Mouse (Mus musculus) heart, embryonic 11.5 days (tissue): ENCODE measurements around the gene Stag1. TPM values are rescaled to one million over a fixed set of nuclear protein-coding genes. Genes with fewer than 3 reads are reported as not detected.

ENCODE experiments used
- ATAC-seq: fragments of 200-750 bp; cut with Nextera tagmentation; replicated peaks from 2 replicates; pipeline ENCODE4 v1.8.0; 2017; ENCODE audit warnings: moderate library complexity; ENCODE audit not compliant: insufficient number of reproducible peaks, low FRiP score, low TSS enrichment
- H3K27ac ChIP-seq: fragments of 300-500 bp; sonication (generic); 2 replicates; pipeline ENCODE4 v1.5.1; 2014; ENCODE audit warnings: mild to moderate bottlenecking, low read depth, low read length
- H3K27me3 ChIP-seq: fragments of 300-500 bp; sonication (generic); 2 replicates; pipeline ENCODE4 v1.6.1; 2014; ENCODE audit warnings: mild to moderate bottlenecking, low read length, mixed read lengths; ENCODE audit not compliant: control insufficient read depth, insufficient read depth
- H3K36me3 ChIP-seq: fragments of 300-500 bp; sonication (generic); 2 replicates; pipeline ENCODE4 v1.6.1; 2014; ENCODE audit warnings: mild to moderate bottlenecking, low read length, moderate library complexity, mixed read lengths; ENCODE audit not compliant: control insufficient read depth, insufficient read depth
- H3K4me1 ChIP-seq: fragments of 300-500 bp; sonication (generic); 2 replicates; pipeline ENCODE4 v1.6.1; 2014; ENCODE audit warnings: low read length; ENCODE audit not compliant: control insufficient read depth, insufficient read depth
- H3K4me2 ChIP-seq: fragments of 300-500 bp; sonication (generic); 2 replicates; pipeline ENCODE4 v1.6.1; 2014; ENCODE audit warnings: mild to moderate bottlenecking, moderate library complexity
- H3K4me3 ChIP-seq: fragments of 300-500 bp; sonication (generic); 2 replicates; pipeline ENCODE4 v1.5.1; 2014; ENCODE audit warnings: low read depth, low read length
- H3K9ac ChIP-seq: fragments of 300-500 bp; sonication (generic); 2 replicates; pipeline ENCODE4 v1.6.1; 2014; ENCODE audit warnings: mild to moderate bottlenecking, low read depth, low read length, moderate library complexity
- H3K9me3 ChIP-seq: fragments of 300-500 bp; sonication (generic); replicated peaks from 2 replicates; pipeline ENCODE4 v1.6.1; 2016; ENCODE audit warnings: low read length; ENCODE audit not compliant: control insufficient read depth
- WGBS: fragments of 180-500 bp; shearing (Covaris S2); extraction: QIAGEN DNeasy Blood & Tissue Kit; methylation state at CpG from one replicate; pipeline ENCODE4 v1.1.7; 2014; ENCODE audit not compliant: insufficient replicate concordance; 5-methylcytosine and 5-hydroxymethylcytosine counted together
- polyA plus RNA-seq: library from polyadenylated mRNA; unstranded; fragments of >200 nt; fragmentation: Nextera tagmentation; extraction: Ambion mirVana; gene quantifications from 2 replicates; pipeline ENCODE4 v1.2.1, GENCODE M21; 2014

Stag1 gene
- polyA plus RNA-seq, 1 experiment from 2014 or later = 35.6 TPM

DNA sequence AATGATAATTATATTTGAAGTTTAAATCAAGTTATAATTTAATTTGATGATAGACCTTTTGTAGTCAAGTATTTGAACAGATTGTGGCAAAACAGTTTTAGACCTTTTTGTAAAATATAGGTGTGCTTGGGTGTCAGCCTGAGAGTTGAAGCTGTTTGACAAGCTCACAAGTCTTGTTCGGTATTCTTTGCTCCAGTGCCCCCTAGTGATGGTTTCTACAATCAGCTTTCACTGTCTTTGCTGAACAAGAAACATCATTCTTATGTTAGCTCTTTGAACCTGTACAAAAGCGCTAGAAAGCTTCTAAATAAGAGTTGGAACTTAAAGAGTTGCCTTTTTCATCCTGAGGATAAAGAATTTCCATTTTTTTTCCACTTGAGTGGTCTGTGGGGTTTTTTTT, 319.5 kb downstream of the Stag1 start:
- Histone ChIP-seq H3K9ac (no peak overlapping the region), H3K4me2 (no peak overlapping the region), H3K4me3 (no peak overlapping the region), H3K9me3 (no peaks in the 10 kb centered on the region), H3K4me1 (no peaks in the 10 kb centered on the region), H3K36me3 (no peaks in the 10 kb centered on the region), H3K27me3 (no peaks in the 10 kb centered on the region), H3K27ac (no peak overlapping the region)
- WGBS = 51% methylated on average over 2 of the region's 2 CpGs
- ATAC-seq = no peak

DNA sequence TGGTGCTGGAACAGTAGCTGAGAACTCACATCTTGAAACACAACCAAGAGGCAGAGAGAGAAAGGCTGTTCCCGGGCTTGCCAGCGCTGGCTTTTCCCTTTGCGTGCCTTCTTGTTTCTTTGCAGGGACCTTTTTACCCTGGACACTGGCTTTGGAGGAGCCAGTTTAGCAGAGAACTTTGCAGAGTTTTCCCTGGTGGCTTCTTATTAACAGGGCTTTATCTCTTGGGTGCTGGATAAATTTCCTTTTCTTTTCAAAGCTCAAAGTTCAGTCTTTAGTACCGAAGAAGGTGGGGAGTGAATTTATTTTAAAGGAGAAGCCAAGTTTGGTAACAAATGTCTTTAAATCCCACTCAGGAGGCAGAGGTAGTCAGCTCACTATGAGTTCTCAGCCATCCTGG, 329.0 kb downstream of the Stag1 start:
- Histone ChIP-seq H3K27me3 (no peaks in the 10 kb centered on the region), H3K36me3 (peaks cover 16% of the 10 kb centered on the region), H3K9me3 (0 out of 2 replicates have a peak, but pooled peaks cover 3% of the 10 kb centered on the region), H3K4me3 (no peak overlapping the region), H3K4me1 (no peaks in the 10 kb centered on the region), H3K9ac (no peak overlapping the region), H3K4me2 (no peak overlapping the region), H3K27ac (no peak overlapping the region)
- ATAC-seq = no peak
- WGBS = 96% methylated on average over 4 of the region's 4 CpGs

DNA sequence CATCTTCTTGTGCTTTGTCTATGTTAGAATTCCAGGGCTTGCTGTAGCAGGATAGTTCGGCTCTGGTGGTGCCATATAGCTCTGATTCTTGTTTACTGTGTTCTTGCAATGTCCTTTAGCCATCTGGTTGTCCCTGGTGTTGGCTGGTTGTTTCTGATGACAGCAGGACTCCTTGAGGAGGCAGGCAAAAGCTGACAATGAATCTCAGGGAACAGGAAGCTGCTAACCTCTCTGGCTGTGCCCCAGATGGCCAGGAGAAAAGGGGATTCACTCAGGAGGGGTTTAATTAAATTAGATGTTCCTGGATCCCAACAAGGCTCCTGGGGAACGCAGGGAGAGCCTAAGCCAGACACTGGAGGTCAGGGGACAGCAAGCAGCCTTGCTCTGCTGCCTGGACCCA, 344.4 kb downstream of the Stag1 start:
- no peak for ATAC-seq
- Histone ChIP-seq H3K27me3 (no peaks in the 10 kb centered on the region), H3K27ac (no peak overlapping the region), H3K9me3 (no peaks in the 10 kb centered on the region), H3K9ac (no peak overlapping the region), H3K4me1 (no peaks in the 10 kb centered on the region), H3K4me2 (no peak overlapping the region), H3K4me3 (no peak overlapping the region), H3K36me3 (no peaks in the 10 kb centered on the region)
- WGBS = 51% methylated on average over 2 of the region's 2 CpGs

DNA sequence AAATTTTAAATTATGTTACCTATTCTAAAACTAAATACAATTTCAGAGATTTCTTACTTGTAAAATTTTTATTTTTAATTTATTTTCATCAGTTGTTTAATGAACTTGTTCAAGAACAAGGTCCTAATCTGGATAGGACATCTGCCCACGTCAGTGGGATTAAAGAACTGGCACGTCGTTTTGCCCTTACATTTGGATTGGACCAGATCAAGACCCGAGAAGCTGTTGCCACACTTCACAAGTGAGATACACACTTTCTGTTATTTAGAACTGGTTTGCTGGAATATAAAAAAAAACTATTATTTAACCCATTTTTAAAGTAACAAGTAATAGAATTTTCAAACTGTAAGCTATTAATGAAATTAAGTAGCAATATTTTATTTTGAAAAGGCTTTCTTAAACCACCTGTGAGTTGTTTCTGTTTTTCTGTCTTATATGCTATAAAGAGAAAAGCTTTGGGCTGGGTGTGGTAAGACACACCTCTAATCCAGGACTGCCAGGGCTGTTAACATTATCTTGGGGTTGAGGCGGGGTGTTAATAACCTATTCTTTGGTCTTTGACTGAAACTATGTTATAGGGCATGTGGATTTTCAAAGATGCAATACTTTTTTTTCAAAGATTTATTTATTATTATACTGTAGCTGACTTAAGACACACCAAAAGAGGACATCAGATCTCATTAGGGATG, 347.2 kb downstream of the Stag1 start:
- H3K4me1 ChIP-seq = no peaks in the 10 kb centered on the region
- 91% methylated on average over 5 of the region's 5 CpGs for WGBS

DNA sequence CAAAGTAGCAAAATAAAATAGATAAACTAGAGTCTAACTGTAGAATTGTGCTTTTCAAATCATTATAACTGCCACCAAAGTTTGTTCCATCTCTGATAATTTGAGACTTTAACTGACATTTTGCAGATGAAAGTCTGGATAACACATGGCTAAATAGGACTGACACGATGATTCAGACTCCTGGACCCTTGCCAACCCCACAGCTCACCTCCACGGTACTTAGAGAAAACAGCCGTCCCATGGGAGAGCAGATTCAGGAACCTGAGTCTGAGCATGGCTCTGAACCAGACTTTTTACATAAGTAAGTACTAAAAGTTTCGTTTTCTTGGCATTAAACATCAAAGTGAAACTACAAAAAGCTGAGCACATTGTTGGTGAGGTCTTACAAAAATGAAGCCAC, 353.9 kb downstream of the Stag1 start:
- Histone ChIP-seq H3K4me3 (no peak overlapping the region), H3K27ac (no peak overlapping the region), H3K4me1 (no peaks in the 10 kb centered on the region), H3K9ac (no peak overlapping the region), H3K36me3 (no peaks in the 10 kb centered on the region; the same call in 1 of the 2 replicates), H3K4me2 (no peak overlapping the region), H3K27me3 (no peaks in the 10 kb centered on the region), H3K9me3 (no peaks in the 10 kb centered on the region)
- ATAC-seq = no peak
- 47% methylated on average over 4 of the region's 4 CpGs for WGBS

More for the DNA sequence above, 347.2 kb downstream of the Stag1 start:
- Histone ChIP-seq H3K9ac (no peak overlapping the region), H3K4me3 (no peak overlapping the region), H3K27ac (no peak overlapping the region), H3K9me3 (no peaks in the 10 kb centered on the region), H3K4me2 (no peak overlapping the region), H3K27me3 (no peaks in the 10 kb centered on the region), H3K36me3 (no peaks in the 10 kb centered on the region)
- no peak for ATAC-seq

DNA sequence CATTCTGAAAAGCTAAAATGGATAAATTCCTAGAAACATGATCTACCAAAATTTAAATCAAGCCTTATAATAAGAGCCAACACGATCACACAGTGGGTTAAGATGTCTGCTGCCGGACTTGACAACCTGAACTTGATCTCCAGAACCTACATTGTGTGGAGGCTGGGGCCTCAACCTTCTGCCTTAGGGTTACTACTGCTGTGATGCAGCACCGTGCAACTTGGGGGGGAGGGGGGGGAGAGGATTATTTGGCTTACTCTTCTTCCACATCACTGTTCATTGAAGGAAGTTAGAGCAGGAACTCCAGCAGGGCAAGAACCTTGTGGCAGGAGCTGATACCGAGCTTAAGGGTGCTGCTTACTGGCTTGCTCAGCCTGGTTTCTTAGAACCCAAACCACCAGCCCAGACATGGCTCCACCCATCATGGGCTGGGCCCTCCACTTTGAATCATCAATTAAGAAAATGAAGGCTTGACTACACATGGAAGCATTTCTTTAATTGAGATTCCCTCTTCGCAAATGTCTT, 365.4 kb downstream of the Stag1 start:
- ATAC-seq = no peak
- Histone ChIP-seq H3K4me2 (no peak overlapping the region), H3K9me3 (no peaks in the 10 kb centered on the region), H3K27me3 (no peaks in the 10 kb centered on the region), H3K4me1 (no peaks in the 10 kb centered on the region), H3K36me3 (0 out of 2 replicates have a peak, but pooled peaks cover 2% of the 10 kb centered on the region), H3K4me3 (no peak overlapping the region), H3K9ac (no peak overlapping the region), H3K27ac (no peak overlapping the region)
- WGBS = 78% methylated on average over 5 of the region's 5 CpGs

DNA sequence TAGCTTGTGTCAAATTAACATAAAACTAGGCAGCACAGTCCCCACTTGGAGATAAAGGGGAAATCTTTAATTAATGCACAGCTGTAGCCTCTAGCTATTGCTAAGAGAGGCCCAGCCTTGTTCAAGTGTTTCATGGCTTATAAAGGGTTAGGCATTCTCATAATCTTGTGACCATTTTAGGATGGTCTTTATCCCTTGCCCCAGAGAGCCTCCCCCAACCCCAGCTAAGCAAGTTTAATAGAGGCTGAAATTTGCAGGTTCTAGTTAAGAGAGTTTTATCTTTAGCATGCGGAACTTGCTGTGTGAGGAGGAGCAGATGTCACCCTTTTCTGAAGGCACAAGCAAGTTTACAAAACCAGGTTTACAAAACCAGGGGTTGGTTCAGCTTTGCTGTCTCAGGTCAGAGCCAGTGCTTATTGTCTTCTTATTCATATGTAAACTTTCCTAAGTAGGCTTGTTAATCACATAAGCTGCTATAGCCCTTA, 365.9 kb downstream of the Stag1 start:
- Histone ChIP-seq H3K9ac (no peak overlapping the region), H3K36me3 (0 out of 2 replicates have a peak, but pooled peaks cover 2% of the 10 kb centered on the region), H3K4me2 (no peak overlapping the region), H3K4me1 (no peaks in the 10 kb centered on the region), H3K9me3 (no peaks in the 10 kb centered on the region), H3K4me3 (no peak overlapping the region), H3K27me3 (no peaks in the 10 kb centered on the region), H3K27ac (no peak overlapping the region)
- no peak for ATAC-seq
- 67% methylated on average over 1 of the region's 1 CpGs for WGBS

DNA sequence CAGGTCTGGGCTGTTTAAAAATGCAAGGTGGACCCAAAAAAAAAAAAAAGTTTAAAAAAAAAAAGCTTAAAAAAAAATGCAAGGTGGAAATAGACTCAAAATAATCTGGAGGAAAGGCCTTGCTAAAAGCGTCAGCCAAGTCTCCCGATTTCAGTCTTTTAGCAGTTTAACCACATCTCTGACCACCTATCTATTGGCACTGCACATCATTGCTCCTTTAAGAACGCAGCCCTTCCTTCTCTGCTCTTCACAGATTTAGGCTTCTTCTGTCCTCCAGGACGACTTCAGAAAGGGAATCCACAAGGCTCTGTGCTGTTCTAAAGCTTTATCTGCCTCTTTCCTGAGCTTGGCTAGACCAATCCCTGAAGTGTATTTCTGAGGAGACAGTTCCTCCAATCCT, 366.5 kb downstream of the Stag1 start:
- Histone ChIP-seq H3K4me1 (no peaks in the 10 kb centered on the region), H3K9ac (no peak overlapping the region), H3K4me2 (no peak overlapping the region), H3K9me3 (no peaks in the 10 kb centered on the region), H3K4me3 (no peak overlapping the region), H3K27ac (no peak overlapping the region), H3K36me3 (0 out of 2 replicates have a peak, but pooled peaks cover under 1% of the 10 kb centered on the region), H3K27me3 (no peaks in the 10 kb centered on the region)
- no peak for ATAC-seq
- WGBS = 74% methylated on average over 4 of the region's 4 CpGs

DNA sequence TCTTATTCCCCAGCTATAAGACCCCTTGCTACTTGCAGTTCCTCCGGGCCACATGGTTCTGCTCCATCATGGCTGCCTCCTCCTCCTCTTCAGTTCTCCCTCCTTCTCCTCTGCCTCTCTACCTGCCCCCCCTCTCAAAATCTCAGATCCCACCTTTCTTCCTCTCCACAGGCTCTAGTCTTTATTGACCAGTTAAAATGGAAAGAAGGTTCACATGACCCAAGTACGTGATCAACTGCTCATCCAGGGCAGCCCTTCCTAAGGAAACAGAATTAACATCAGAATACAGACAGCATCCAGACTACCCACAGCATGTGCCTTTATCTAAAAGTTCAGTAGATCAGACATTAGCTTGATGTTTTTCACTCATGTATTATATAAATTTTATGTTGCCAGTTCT, 371.9 kb downstream of the Stag1 start:
- 82% methylated on average over 2 of the region's 2 CpGs for WGBS
- Histone ChIP-seq H3K27me3 (no peaks in the 10 kb centered on the region), H3K4me2 (no peak overlapping the region), H3K4me1 (no peaks in the 10 kb centered on the region), H3K9me3 (no peaks in the 10 kb centered on the region), H3K4me3 (no peak overlapping the region), H3K36me3 (no peaks in the 10 kb centered on the region), H3K27ac (no peak overlapping the region), H3K9ac (no peak overlapping the region)
- no peak for ATAC-seq
